Mouse (Mus musculus) lung, postnatal 0 days (tissue): Measurements from ENCODE around the gene Hoxc8. TPM values are rescaled to one million over a fixed set of nuclear protein-coding genes. Genes with fewer than 3 reads are reported as not detected.

ENCODE experiments used
- ATAC-seq: fragments of 200-750 bp; cut with Nextera tagmentation; 2 replicates; pipeline ENCODE4 v1.8.0; 2017; ENCODE audit warnings: moderate library complexity
- DNase-seq: peaks from one replicate; pipeline ENCODE4 v3.0.0-alpha.2; 2016; ENCODE audit warnings: low spot score
- H3K27ac ChIP-seq: fragments of 300-500 bp; sonication (generic); 2 replicates; pipeline ENCODE4 v1.5.1; 2014; ENCODE audit warnings: antibody characterized with exemption, mild to moderate bottlenecking, low read length, mixed read lengths
- H3K27me3 ChIP-seq: fragments of 300-500 bp; sonication (generic); replicated peaks from 2 replicates; pipeline ENCODE4 v1.6.1; 2014; ENCODE audit warnings: low read length, mixed read lengths; ENCODE audit not compliant: insufficient read depth
- H3K36me3 ChIP-seq: fragments of 300-500 bp; sonication (generic); 2 replicates; pipeline ENCODE4 v1.6.1; 2014; ENCODE audit warnings: low read length, mixed read lengths; ENCODE audit not compliant: insufficient read depth
- H3K4me1 ChIP-seq: fragments of 300-500 bp; sonication (generic); 2 replicates; pipeline ENCODE4 v1.6.1; 2014; ENCODE audit warnings: antibody characterized with exemption, low read depth, low read length, mixed read lengths; ENCODE audit not compliant: insufficient read depth
- H3K4me2 ChIP-seq: fragments of 300-500 bp; sonication (generic); replicated peaks from 2 replicates; pipeline ENCODE4 v1.6.1; 2014; ENCODE audit warnings: low read depth, mild to moderate bottlenecking, low read length, moderate library complexity, mixed read lengths
- H3K4me3 ChIP-seq: fragments of 300-500 bp; sonication (generic); 2 replicates; pipeline ENCODE4 v1.5.1; 2014; ENCODE audit warnings: low read depth, low read length
- H3K9ac ChIP-seq: fragments of 300-500 bp; sonication (generic); replicated peaks from 2 replicates; pipeline ENCODE4 v1.6.1; 2014; ENCODE audit warnings: low read depth, mild to moderate bottlenecking
- H3K9me3 ChIP-seq: fragments of 300-500 bp; sonication (generic); 2 replicates; pipeline ENCODE4 v1.6.1; 2016; ENCODE audit warnings: low read length, mixed read lengths
- CTCF ChIP-seq: IDR thresholded peaks from 2 replicates; pipeline ENCODE4 v1.5.1; 2016; ENCODE audit warnings: antibody characterized with exemption, mild to moderate bottlenecking
- EP300 ChIP-seq: IDR thresholded peaks from 2 replicates; pipeline ENCODE4 v1.6.1; 2016; ENCODE audit warnings: antibody characterized with exemption, mild to moderate bottlenecking, control low read depth
- WGBS: fragments of 180-500 bp; shearing (Covaris S2); extraction: QIAGEN DNeasy Blood & Tissue Kit; methylation state at CpG from one replicate; pipeline ENCODE4 v1.1.7; 2014; 5-methylcytosine and 5-hydroxymethylcytosine counted together
- polyA plus RNA-seq: library from polyadenylated mRNA; unstranded; fragments of >200 nt; fragmentation: Nextera tagmentation; extraction: Ambion mirVana; gene quantifications from 2 replicates; pipeline ENCODE4 v1.2.1, GENCODE M21; 2015

Hoxc8 gene
- polyA plus RNA-seq, 1 experiment from 2014 or later, result not detected

DNA sequence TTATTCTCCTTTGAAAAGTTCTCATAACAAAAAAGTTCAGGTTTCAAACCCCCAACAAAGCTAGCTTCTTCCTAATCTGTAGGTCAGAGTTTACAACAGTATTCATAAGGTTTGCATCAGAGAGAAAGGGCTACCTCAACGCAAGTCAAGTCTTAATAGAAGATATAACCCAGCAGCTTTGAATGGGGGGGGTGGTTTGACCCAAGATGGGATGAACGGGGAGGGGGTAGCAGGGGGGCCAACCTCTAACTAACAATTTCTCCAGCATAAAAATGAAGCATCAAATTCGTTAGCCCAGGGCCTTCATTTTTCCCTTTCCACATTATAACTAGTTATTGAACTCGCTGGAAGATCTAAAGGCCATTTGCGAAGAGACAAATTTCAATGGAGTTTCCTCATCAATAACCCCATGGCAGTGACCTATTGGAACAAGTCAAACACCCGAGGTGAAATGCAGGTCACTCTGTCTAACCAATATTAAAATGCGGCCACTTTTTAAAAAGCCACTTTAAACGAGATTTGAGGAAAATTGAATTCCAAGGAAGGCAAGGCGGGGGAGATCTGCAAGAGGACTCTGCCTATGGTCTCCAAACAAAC, 38.6 kb downstream of the Hoxc8 start:
- Histone ChIP-seq H3K4me2 (no peak overlapping the region), H3K36me3 (no peaks in the 10 kb centered on the region), H3K4me3 (no peak overlapping the region), H3K4me1 (no peaks in the 10 kb centered on the region), H3K9me3 (no peaks in the 10 kb centered on the region), H3K27me3 (peaks cover 65% of the 10 kb centered on the region), H3K9ac (no peak overlapping the region), H3K27ac (no peak overlapping the region)
- WGBS, result 33% methylated on average over 9 of the region's 9 CpGs
- TF ChIP-seq EP300, result no peak
- TF ChIP-seq CTCF, result no peak
- no peak for ATAC-seq
- no peak for DNase-seq

GRCm38 (mm10) chr15:103030142-103030541, 39.7 kb downstream of the Hoxc8 start:
- no peaks in the 10 kb centered on the region for H3K9me3 ChIP-seq
- no peaks in the 10 kb centered on the region for H3K36me3 ChIP-seq
- no peaks in the 10 kb centered on the region for H3K4me1 ChIP-seq
- H3K27me3 ChIP-seq, result peaks cover 67% of the 10 kb centered on the region
- TF ChIP-seq CTCF (no peak), EP300 (no peak)
- no peak for DNase-seq
- H3K4me2 ChIP-seq, result no peak overlapping the region
- no peak for ATAC-seq
- H3K27ac ChIP-seq, result no peak overlapping the region
- H3K4me3 ChIP-seq, result no peak overlapping the region
- H3K9ac ChIP-seq, result no peak overlapping the region
- WGBS, result 21% methylated on average over 8 of the region's 8 CpGs

- peaks cover 62% of the 10 kb centered on the region for H3K27me3 ChIP-seq
These were observed 41.8 kb downstream of the Hoxc8 start for GRCm38 (mm10) chr15:103032167-103032566.

GRCm38 (mm10) chr15:103032646-103033575, 42.5 kb downstream of the Hoxc8 start:
- no peak for DNase-seq
- Histone ChIP-seq H3K36me3 (no peaks in the 10 kb centered on the region), H3K27ac (no peak overlapping the region), H3K4me3 (no peak overlapping the region), H3K9ac (no peak overlapping the region), H3K9me3 (no peaks in the 10 kb centered on the region), H3K4me2 (no peak overlapping the region), H3K4me1 (no peaks in the 10 kb centered on the region), H3K27me3 (peaks cover 60% of the 10 kb centered on the region)
- TF ChIP-seq EP300, result no peak
- TF ChIP-seq CTCF, result no peak
- 4% methylated on average over 26 of the region's 26 CpGs for WGBS
- no peak for ATAC-seq

More at GRCm38 (mm10) chr15:103032167-103032566, 41.8 kb downstream of the Hoxc8 start:
- H3K4me3 ChIP-seq, result no peak overlapping the region
- no peaks in the 10 kb centered on the region for H3K9me3 ChIP-seq
- no peaks in the 10 kb centered on the region for H3K4me1 ChIP-seq
- no peak for ATAC-seq
- no peaks in the 10 kb centered on the region for H3K36me3 ChIP-seq
- no peak for TF ChIP-seq CTCF
- TF ChIP-seq EP300, result no peak
- no peak overlapping the region for H3K9ac ChIP-seq
- 8% methylated on average over 2 of the region's 3 CpGs for WGBS
- H3K27ac ChIP-seq, result no peak overlapping the region
- H3K4me2 ChIP-seq, result no peak overlapping the region
- DNase-seq, result no peak

GRCm38 (mm10) chr15:103034043-103034806, 43.8 kb downstream of the Hoxc8 start:
- no peaks in the 10 kb centered on the region for H3K36me3 ChIP-seq
- no peak overlapping the region for H3K27ac ChIP-seq
- no peak for DNase-seq
- ATAC-seq, result peak; percentile 40; the same call in 1 of the 2 replicates
- no peaks in the 10 kb centered on the region for H3K4me1 ChIP-seq
- no peaks in the 10 kb centered on the region for H3K9me3 ChIP-seq
- peak overlapping the region; percentile 31 for H3K4me3 ChIP-seq
- H3K9ac ChIP-seq, result no peak overlapping the region
- WGBS, result 1% methylated on average over 24 of the region's 24 CpGs
- H3K4me2 ChIP-seq, result peak overlapping the region; percentile 51
- peaks cover 53% of the 10 kb centered on the region for H3K27me3 ChIP-seq
- TF ChIP-seq CTCF (no peak), EP300 (no peak)
